Mouse (Mus musculus): ENCODE measurements around the gene Dtd1. TPM values are rescaled to one million over a fixed set of nuclear protein-coding genes. Genes with fewer than 3 reads are reported as not detected.

Dtd1 gene
- polyA plus RNA-seq, 1 experiment from 2014 or later = 44.9 TPM

DNA sequence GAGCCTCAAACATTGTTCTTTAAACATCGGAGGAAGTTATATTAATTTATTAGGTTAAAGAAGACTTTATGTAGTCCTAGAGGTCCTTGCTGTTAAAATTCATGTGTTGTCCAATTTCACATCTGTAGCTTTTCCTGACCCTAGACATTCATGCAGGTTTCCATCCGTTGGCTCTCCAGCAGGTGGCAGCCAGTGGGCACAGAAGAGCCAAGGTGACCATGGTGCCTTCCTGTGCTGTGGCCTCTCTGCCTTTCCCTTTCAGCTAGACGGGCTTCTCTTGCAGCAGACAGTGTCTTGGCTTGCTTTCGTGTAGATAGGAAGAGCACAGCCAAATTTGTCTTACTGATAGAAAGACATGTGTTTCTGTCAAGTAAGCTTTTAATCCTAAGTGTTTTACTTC, 39.0 kb downstream of the Dtd1 start:
- DNase-seq (ENCODE audit: low spot score) = no peak

DNA sequence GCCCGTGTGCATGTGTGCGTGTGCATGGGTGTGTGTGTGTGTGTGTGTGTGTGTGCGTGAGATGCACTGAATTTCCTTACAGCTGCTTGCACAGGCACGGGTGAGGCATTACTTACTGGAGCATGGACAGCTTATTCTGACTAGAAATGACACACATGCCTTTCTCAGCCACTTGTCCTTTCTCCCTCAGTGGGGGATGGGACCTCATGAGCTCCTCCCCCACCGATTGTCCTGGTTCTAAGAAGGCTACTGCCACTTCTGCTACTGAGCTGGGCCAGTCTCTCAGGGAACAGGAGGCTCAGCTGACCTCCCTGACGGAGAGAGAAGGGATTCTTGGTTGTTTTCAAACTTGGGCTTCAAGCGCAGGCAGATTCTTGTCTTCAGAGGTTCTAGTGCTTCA, 40.4 kb downstream of the Dtd1 start:
- DNase-seq (ENCODE audit: low spot score) = no peak

DNA sequence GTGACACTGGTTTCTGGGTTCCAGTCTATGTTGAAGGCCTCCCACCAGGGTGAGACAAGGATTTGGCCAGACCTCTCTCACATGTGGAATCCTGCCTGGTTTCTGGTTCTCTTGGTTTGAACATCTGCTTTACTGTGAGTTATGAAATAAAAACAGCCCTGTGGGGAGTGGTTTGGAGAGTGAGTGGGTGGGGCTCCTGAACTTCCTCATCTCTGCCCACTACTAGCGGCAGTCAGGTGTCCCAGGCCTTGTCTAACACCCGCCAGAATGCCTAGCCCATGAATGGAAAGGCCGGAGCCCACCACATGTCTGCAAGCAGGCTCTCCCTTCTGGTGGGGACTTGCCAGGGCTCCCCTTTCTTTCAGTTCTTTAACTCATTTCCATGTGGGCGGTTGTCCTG, 42.3 kb downstream of the Dtd1 start:
- DNase-seq (ENCODE audit: low spot score) = no peak

DNA sequence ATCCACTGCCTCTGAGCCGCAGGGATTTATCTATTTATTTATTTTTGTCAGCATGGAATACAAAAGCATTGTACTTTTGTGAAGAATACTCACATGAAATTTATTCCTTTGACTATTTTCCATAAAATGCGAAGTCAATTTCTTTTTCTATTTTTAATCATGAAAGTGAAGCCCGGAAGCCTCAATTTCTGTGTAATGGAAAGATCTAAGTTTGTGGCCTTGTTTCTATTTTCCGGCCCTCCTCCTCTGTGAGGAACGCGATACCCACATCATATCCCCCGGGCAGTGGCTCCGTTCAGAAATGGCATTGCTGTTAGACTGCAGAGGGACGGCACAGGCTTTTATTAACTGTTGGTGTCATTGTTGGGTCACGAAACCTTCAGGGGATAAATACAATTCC, 46.7 kb downstream of the Dtd1 start:
- no peak for DNase-seq (ENCODE audit: low spot score)

DNA sequence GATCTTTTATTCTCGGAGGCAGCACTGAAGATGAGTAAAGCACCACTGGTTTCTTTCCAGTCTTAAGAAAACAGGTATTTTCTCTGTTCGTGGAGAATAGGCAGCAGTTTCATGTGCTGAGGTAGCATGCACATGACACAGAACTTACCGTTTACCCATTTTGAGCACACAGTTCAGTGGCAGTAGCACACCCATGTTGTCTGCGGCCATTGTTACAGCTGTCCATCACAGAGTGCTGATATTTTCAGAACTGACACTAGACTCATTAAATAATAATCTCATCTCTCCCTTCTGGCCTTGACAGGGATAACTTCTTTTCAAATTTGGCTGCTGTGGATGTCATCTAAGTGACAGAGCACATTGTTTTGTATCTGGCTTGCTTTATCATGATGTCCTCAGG, 47.5 kb downstream of the Dtd1 start:
- DNase-seq (ENCODE audit: low spot score) = no peak

DNA sequence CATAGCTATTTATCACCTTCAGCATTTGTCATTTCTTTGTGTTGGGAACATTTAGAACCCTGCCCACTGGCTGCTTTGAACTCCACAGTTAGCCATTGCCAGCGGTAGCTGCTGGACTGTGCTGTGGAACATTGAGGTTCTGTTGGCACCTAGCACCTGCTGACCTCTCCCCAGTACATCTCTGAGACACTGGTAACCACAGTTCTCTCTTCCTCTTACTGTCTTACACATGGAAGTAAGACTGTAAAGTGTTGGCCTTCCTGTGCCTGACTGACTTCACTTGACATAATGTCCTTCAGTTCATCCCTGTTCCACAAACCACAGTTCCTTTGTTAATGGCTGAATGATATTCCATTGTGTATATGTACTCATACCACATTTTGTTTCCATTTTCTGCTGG, 50.3 kb downstream of the Dtd1 start:
- no peak for DNase-seq (ENCODE audit: low spot score)

DNA sequence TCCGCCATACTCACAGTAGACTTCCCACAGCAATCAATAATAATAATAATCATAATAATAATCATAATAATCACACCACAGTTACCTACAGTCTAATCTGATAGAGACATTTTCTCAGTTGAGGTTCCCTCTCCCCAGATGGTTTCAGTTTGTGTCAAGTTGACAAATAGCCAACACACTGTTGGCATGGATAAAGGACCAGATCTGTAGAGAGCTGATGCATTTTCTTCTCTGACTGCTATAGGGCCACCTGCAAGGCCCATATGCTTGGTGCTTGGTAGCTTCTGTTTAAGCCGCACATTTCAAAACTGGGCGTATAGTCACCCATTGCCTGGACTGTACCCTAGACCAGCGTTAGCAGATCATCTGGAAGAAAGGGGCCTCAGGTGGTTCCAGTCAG, 53.1 kb downstream of the Dtd1 start:
- DNase-seq (ENCODE audit: low spot score) = no peak

DNA sequence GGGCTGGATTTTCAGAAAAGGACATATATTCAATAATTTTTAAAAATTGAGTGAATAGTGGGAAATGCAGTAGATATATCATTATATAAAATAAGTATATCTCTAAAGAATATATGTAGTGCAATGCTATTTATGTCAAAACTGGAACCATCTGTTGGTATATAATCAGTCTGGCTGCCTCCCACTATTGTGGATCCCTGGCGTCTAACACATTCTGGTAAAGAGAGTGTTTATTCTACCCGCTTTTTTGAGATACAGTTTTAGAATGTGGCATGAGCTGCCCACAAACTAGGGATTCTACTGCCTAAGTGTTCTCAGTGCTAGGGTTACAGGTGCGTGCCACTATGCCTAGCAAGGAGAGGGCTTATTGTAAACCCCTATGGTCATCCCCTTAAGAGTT, 55.6 kb downstream of the Dtd1 start:
- DNase-seq (ENCODE audit: low spot score) = no peak

DNA sequence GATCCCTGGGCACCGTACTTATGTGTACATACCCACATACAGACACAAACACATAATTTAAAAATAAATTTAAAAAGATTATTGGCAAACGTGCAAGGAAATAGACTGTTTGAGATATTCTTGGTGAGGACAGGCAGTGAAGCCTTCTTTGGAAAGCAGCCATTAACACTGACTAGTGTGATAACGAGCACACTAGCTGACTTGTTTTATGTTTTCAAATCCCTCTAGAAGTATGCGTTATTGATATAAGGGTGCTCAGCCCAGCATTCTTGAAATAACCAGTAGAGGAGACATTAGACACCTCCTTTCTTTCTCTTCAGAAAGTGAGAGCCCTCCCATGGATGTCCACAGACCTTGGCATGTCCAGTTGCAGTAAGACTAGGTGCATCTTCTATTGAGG, 68.8 kb downstream of the Dtd1 start:
- no peak for DNase-seq (ENCODE audit: low spot score)

DNA sequence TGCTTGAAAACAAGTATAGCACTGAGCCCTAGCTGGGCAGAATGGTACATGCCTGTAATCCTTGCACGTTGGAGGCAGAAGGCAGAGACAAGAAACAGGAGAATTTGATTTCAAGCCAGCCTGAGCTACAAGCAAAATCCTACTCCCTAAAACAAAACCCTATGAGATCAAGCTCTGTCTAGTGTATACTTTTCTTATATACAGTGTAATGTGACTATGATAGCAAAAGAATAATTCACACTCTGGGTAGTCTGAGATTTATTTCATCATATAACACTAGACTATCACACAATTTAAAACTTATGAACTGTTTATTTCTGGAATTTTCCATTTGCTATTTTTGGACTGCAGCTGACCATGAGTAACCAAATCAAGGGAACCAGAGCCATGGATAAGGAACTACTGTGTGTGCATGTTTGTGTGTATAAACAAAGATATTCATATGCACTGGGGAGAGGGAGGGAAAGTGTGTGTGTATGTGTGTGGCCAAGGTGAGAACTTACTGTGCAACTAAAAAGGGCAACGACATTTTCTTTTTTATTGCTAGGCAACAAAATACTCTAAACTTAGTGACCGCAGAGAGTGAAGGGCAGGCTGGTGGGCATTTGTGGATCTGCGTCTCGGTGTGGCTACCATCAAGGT, 70.7 kb downstream of the Dtd1 start:
- no peak for DNase-seq (ENCODE audit: low spot score)

DNA sequence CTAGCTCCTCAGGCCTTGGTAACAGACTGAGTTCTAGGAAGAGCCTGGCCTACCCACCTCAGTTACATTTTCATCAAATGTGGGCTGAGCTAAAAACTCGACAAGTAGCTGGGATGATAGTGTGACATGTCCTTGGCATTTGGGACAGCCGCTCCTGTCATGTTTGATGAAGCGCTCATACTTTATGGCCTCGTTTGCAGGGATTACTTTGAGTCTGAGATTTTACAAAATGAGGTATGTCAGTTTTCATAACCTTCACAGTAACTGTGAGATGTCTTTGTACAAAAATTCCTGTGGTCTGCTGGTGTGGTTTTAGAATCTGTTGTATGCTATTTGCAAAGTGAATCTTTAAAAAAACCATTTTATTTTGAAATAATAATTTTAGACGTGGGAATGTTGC, 72.7 kb downstream of the Dtd1 start:
- DNase-seq (ENCODE audit: low spot score) = no peak

DNA sequence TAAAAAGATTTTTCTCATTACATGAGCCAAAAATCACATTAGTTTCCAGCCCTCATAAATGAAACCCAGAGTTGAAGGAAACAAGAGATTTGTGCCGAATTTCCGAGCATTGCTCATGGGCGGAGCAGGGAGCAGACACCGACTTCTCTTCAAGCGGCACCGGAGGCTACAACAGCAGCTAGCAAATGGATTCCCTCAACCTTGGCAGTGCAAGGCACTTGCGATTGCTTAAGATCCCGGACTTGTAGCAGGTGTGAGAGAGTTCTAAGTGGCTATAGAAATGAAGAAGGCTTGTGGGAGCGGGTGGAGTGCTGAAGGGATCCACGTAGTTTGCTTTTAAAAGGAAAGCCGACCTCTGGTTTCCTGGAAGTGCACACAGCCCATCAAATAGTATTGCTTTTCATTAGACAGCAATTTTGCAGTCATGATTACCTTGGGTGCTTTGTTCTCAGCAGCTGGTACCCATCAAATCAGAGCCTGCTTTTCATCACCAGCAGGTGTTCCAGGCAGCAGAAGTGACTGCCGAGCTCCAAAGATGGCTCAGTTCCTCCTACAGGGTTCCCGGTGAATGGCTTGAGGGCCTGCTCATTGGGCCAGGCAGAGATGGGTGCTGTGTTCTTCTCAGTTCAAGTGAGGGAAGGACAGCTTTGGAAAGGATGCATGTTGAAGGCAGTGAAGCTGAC, 77.0 kb downstream of the Dtd1 start:
- DNase-seq (ENCODE audit: low spot score) = no peak

DNA sequence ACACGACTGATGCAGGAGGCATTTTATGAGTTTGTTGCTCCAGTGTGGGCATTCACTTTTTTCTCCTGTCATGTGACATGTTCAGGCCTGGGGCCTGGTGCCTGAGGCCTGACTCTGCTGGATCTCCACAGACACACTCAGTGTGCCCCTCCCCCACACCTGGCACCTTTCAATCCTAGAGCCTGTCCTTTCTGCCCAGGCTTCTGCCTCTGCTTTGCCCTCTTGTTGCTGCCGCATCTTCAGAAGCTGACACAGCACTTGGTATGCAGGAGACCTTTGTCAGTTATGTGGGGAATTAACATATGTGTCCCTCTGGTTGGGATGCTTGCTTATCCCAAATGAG, 77.5 kb downstream of the Dtd1 start:
- DNase-seq (ENCODE audit: low spot score) = no peak

DNA sequence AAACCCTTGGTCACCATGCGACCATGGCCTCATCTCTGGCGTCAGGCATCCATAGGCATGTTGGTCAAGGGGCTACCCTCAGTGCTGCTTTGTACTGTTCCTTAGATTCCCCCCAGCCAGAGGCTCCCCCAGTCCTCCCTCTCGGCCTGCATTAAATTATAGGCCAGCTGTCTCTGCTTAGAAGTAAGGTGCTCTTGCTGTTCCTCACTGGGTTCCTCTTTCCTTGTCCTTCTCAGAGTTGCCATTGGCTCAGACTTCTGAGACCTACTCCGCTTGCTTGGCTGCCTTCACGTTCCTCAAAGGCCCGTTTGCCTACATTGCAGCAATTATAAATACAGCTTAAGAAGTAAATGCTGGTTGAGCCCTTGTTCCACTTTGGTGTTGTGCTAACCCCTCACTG, 79.1 kb downstream of the Dtd1 start:
- no peak for DNase-seq (ENCODE audit: low spot score)

DNA sequence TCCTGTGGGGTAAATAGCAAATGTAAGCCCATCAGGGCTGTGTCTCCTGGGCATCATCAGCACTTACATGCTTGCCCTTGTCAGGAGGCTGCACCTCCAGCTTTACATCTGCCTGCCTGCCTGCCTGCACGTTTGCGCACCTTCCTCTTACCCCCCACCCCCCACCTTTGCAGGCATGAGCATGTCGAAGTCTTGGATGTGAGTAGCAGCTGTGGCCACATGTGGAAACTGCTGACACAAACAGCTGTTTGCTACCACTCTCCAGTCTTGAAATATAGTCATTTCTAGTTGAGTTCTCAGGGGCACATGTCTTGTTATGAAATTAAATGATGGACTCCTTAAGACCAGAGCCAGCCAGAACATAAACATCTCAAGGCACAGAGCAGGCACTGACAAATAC, 79.7 kb downstream of the Dtd1 start:
- DNase-seq (ENCODE audit: low spot score) = no peak

DNA sequence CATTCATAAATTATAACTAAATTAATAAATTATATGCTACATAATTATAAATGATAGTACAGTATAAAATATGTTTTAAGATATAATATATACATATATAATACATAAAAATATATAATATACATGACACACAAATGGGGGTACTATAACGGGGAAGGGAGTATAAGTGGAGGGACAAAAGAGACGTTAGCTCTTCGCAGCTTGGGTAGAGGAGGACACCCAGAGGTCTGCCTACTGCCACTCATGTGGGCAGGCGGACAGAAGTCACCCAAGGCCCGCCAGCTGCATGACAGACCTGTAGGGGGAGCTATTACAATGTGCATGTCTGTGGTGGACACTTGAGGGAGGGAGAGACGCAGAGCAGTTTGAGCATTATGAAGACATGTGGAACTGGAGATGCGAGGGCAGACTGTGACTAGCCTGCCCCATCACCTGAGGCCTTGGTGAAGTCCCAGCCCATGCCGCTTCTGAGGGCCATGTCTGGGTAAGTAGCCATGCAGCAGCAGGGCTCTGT, 92.6 kb downstream of the Dtd1 start:
- DNase-seq (ENCODE audit: low spot score) = no peak

DNA sequence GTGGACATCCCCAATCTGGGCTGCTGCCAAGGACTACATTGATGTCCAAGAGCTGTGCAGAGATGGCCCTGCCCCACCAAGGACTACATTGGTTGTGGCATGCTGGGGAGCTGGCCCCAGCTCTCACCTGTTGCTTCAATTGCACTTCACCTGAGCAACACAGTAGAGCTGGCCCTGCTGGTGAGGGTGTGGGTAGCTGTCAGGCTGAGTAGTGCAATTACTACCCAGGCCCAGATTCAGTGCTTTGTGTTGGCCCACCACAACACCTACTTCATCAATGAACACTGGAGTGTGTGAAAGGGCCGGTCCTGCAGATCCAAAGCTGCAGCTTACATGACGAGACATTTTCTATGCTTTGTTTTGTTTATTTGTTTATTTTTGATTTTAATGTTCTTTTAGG, 93.1 kb downstream of the Dtd1 start:
- DNase-seq (ENCODE audit: low spot score) = no peak

DNA sequence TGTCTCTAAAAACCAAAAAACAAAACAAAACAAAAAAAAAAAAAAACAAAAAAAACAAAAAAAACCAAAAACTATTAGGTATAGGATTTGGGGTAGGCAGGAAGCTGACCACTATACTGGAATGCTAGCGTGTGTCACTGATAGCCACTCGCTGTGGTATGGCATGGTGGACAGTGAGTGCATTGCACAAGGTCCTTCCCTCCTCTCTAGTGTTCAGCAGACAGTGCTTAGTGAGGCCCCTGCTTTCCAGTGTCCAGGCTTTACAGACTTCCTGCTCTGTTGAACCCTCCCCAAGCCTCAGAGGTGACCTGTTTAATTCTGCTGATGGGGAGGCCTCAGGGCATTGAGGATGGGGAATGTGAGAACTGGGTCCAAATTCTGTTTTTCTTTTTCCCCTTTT, 95.2 kb downstream of the Dtd1 start:
- no peak for DNase-seq (ENCODE audit: low spot score)

DNA sequence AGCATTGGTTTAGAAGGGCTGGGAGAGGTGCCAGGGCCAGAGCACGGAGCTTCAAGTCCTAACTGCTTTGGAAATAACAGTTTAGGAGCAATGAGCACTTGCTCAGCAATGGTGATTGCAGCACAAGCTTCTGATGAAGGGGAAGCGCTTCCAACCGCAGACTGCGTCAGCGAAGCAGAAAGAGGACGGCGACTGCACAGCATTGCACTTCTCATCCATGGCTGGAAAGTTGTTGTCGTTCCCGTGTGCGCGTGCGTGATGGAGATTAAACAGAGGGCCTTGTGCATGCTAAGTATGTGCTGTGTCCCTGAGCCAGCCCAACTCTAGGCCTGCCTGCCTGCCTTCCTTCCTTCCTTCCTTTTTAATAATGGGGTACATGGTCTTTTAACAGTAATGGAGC, 98.3 kb downstream of the Dtd1 start:
- no peak for DNase-seq (ENCODE audit: low spot score)

DNA sequence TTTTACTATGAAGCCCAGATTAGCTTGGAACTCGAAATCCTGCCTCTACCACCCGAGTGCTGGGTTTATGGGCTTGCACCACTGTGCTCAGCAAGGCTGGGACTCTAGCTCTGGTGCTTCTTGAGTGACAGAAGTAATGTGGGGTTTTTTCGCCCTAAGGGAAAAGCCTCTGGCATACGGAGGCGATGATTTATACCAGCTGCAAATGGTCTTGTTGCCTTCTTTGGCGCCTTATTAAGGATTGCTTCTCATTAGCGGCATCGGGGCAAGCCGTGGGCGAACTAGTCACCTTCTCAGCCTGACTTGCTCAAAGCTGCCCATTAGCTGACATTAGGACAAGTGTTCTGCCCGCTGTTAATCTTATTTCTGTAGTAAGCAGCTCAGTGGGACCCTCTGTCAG, 100.9 kb downstream of the Dtd1 start:
- DNase-seq (ENCODE audit: low spot score) = no peak

DNA sequence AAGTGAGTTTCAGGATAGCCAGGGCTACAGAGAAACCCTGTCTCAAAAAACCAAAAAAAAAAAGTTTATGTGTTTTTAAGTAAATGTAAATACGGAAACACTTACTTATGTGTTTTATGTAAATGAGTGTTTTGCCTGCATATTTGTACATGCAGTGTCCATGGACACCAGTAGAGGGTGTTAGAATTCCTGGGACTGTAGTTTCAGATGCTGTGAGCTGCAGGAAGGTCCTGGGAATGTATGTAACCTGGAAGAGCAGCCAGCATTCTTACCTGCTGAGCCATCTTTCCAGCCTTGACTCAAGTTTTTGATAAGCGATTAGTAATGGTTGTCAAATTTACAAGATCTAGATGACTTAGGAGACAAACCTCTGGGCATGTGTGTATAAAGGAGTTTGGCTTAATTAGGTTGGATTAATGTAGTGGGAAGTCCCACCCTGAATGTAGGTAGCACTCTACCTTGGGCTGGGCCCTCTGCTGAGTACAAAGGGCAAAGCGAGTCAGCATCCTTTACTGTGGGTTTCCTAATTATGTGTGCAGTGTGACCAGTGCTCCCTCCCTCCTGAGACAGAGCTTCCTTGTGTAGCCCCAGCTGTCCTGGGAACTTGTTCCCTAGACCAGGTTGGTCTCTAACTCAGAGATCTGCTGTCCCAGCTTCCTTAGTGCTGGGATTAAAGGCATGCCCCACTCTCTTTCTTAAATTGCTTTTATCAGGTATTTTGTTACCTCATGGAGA, 101.9 kb downstream of the Dtd1 start:
- DNase-seq (ENCODE audit: low spot score) = no peak

DNA sequence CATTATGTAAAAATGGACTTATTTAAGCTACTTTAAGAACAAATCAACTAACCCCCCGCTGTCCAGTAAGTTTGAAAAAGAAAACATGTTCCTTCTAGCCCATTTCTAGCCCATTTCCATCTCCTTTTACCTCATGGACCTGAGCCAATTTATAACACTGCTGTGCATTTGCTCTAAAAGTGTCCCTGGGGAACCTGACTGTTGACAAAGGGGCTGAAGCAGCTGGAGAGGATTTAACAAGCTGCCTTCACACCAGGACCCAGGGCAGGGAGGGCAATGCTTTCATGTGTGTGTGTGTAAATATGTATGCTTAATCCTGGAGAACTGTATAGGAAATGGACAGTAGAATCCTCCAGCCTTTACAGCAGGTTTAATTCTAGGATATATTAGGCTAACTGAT, 109.6 kb downstream of the Dtd1 start:
- no peak for DNase-seq (ENCODE audit: low spot score)

DNA sequence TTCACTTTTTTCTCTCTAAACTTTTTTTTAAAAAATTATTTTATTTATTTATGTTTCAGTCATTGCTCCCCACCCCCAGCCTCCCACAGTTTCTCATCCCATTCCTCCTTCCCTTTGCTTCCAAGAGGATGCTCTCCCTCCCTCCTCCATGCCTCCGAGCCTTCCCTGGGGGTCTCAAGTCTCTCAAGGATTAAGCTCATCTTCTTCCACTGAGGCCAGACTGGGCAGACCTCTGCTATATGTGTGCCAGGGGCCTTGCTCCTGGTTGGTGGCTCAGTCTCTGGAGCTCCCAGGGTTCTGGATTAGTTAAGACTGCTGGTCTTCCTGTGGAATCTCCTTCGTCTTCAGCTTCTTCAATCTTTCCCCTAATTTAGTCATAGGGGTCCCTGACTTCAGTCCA, 110.0 kb downstream of the Dtd1 start:
- DNase-seq (ENCODE audit: low spot score) = no peak

Data from thymus, postnatal 0 days (tissue).